Mouse (Mus musculus) kidney, postnatal 0 days (tissue): ENCODE data around the gene Fcgrt. TPM values are rescaled to one million over a fixed set of nuclear protein-coding genes. Genes with fewer than 3 reads are reported as not detected.

Experiments used
- ATAC-seq: fragments of 200-750 bp; cut with Nextera tagmentation; replicated peaks from 2 replicates; pipeline ENCODE4 v1.8.0; 2017; ENCODE audit warnings: low read depth, moderate number of reproducible peaks, moderate TSS enrichment, moderate library complexity; ENCODE audit not compliant: low FRiP score
- DNase-seq: peaks from one replicate; pipeline ENCODE4 v3.0.0-alpha.2; 2016; ENCODE audit warnings: low spot score
- H3K27ac ChIP-seq: fragments of 300-500 bp; sonication (generic); 2 replicates; pipeline ENCODE4 v1.5.1; 2014; ENCODE audit warnings: mild to moderate bottlenecking
- H3K27me3 ChIP-seq: fragments of 300-500 bp; sonication (generic); 2 replicates; pipeline ENCODE4 v1.6.1; 2014; ENCODE audit warnings: low read length, mixed read lengths; ENCODE audit not compliant: insufficient read depth
- H3K36me3 ChIP-seq: fragments of 300-500 bp; sonication (generic); 2 replicates; pipeline ENCODE4 v1.6.1; 2014; ENCODE audit warnings: low read length, mixed read lengths; ENCODE audit not compliant: insufficient read depth
- H3K4me1 ChIP-seq: fragments of 300-500 bp; sonication (generic); replicated peaks from 2 replicates; pipeline ENCODE4 v1.6.1; 2014; ENCODE audit warnings: antibody characterized with exemption, low read length, mixed read lengths; ENCODE audit not compliant: insufficient read depth
- H3K4me2 ChIP-seq: fragments of 300-500 bp; sonication (generic); 2 replicates; pipeline ENCODE4 v1.6.1; 2014; ENCODE audit warnings: mild to moderate bottlenecking, low read length, moderate library complexity, mixed read lengths
- H3K4me3 ChIP-seq: fragments of 300-500 bp; sonication (generic); replicated peaks from 2 replicates; pipeline ENCODE4 v1.5.1; 2014; ENCODE audit warnings: low read depth, low read length
- H3K9ac ChIP-seq: fragments of 300-500 bp; sonication (generic); 2 replicates; pipeline ENCODE4 v1.6.1; 2014; ENCODE audit warnings: low read depth, low read length
- H3K9me3 ChIP-seq: fragments of 300-500 bp; sonication (generic); replicated peaks from 2 replicates; pipeline ENCODE4 v1.6.1; 2016; ENCODE audit warnings: low read length, inconsistent platforms, mixed read lengths
- CTCF ChIP-seq: IDR thresholded peaks from 2 replicates; pipeline ENCODE4 v1.5.1; 2016; ENCODE audit warnings: antibody characterized with exemption, low read depth, mild to moderate bottlenecking, moderate library complexity
- WGBS: fragments of 180-500 bp; shearing (Covaris S2); extraction: QIAGEN DNeasy Blood & Tissue Kit; methylation state at CpG from one replicate; pipeline ENCODE4 v1.1.7; 2014; 5-methylcytosine and 5-hydroxymethylcytosine counted together
- polyA plus RNA-seq: library from polyadenylated mRNA; unstranded; fragments of >200 nt; fragmentation: Nextera tagmentation; extraction: Ambion mirVana; gene quantifications from 2 replicates; pipeline ENCODE4 v1.2.1, GENCODE M21; 2015

Fcgrt gene
- polyA plus RNA-seq, 1 experiment from 2014 or later: 145 TPM

DNA sequence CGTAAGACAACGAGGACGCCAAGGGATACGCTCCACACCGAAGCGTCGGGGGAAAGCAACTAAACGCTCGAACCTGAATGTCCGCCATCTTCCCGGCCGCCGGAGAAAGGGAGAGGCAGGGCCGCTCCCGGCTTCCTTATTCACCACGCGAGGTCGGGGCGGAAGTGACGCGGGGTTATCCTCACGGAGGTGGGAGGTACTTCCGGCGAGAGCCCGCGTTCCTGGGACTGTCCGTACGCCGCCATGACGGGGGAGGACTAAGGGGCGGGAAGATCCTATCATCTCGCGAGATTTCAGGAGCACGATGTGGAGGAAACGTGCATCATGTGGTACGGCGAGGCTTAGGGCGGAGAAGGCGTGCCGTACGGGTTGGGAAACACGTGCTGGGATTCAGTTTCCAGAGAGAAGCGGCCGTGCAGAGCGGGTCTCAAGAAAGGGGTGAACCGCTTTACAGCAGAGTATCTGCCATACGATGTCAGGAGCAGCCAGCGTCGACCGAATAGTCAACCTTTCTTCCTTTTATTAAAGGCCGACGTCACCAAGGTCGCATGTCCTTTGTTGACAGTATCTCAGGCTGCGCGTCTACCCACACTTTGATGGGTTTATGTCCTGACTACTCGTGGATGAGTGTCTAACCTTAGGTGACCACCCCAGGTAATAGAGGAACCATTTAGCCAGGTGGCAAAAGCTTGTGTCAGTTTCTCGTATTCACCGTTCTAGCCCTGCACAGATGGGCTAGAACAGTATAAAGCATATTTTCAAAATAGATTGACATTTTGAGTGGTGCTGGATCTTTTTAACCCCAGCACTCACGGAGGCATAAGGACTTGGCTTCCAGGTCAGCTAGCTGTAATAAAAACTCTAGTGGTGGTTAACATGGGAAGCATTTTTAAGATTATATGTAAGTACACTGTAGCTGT, 20.8 kb upstream of the Fcgrt start, which contains the start of gene Rps11:
Gene Rps11 (minus strand): TSS at position 216 of the 920 bp plus-strand sequence.
- WGBS: under 1% methylated on average over 59 of the region's 59 CpGs
- no peaks in the 10 kb centered on the region for H3K27me3 ChIP-seq
- H3K36me3 ChIP-seq: peaks cover 56% of the 10 kb centered on the region
- peaks cover 36% of the 10 kb centered on the region; the same call in 1 of the 2 replicates for H3K4me1 ChIP-seq
- DNase-seq: peak; percentile 99
- peak within 1 kb of the TSS; percentile 95 for H3K4me2 ChIP-seq
- H3K27ac ChIP-seq: peak within 1 kb of the TSS; percentile 93
- H3K9me3 ChIP-seq: no peaks in the 10 kb centered on the region
- ATAC-seq: peak; percentile 84
- peak within 1 kb of the TSS; percentile 94 for H3K4me3 ChIP-seq
- H3K9ac ChIP-seq: peak within 1 kb of the TSS; percentile 97
- no peak for TF ChIP-seq CTCF

DNA sequence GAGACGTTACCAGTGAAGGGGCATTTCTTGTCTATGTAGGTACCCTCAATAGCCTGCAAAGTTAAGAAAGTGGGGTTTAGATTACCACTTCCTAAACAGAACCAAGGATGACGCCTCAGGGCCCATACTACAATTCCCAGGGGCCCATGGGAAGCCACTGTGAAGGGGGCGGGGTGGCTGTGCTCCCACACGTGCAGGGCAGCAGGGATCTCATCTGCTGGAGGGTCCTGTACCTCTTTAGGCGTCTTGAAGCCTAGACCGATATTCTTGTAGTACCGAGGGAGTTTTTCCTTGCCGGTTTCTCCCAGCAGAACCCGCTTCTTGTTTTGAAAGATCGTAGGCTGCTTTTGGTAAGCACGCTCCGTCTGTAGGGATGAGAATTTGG, 19.5 kb upstream of the Fcgrt start:
- H3K9ac ChIP-seq: peak overlapping the region; percentile 97
- H3K9me3 ChIP-seq: no peaks in the 10 kb centered on the region
- TF ChIP-seq CTCF: no peak
- peak overlapping the region; percentile 94 for H3K4me3 ChIP-seq
- peaks cover 60% of the 10 kb centered on the region for H3K36me3 ChIP-seq
- ATAC-seq: no peak
- peak overlapping the region; percentile 95 for H3K4me2 ChIP-seq
- H3K27ac ChIP-seq: no peak overlapping the region; the same call in 1 of the 2 replicates
- 14% methylated on average over 12 of the region's 12 CpGs for WGBS
- peak; percentile 58 for DNase-seq
- no peaks in the 10 kb centered on the region for H3K27me3 ChIP-seq
- H3K4me1 ChIP-seq: peaks cover 31% of the 10 kb centered on the region; the same call in 1 of the 2 replicates

DNA sequence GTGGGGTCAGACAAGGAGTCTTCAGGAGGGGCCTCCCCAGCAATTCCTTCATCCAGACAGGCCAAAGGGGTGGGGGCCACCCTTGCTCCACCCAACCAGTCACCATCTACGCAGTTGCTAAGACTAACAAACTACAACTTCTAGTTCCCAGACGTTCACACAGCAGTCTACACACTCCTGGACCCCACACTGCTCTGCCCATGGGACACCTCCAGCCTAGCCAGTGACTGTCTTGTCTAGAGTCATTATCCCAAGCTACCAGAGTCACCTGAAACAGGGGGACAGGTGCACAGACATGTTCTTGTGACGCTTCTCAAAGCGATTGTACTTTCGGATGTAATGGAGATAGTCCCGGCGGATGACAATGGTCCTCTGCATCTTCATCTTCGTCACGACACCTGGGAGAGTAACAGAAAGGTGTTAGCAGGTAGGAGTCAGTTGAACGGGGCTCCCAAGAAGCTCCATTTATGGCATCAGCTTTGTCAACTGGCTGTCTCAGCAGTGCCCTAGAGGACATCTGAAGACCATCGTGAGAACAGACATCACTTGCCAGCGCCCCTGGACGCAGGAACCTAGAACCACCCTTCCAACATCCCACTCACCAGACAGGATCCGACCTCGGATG, 19.0 kb upstream of the Fcgrt start:
- 76% methylated on average over 15 of the region's 15 CpGs for WGBS
- no peak overlapping the region for H3K27ac ChIP-seq
- ATAC-seq (no peak), DNase-seq (no peak)
- H3K36me3 ChIP-seq: peaks cover 60% of the 10 kb centered on the region
- H3K4me3 ChIP-seq: peak overlapping the region; percentile 94; the same call in 1 of the 2 replicates
- H3K4me1 ChIP-seq: peaks cover 31% of the 10 kb centered on the region; the same call in 1 of the 2 replicates
- peak overlapping the region; percentile 95 for H3K4me2 ChIP-seq
- no peak for TF ChIP-seq CTCF
- no peaks in the 10 kb centered on the region for H3K9me3 ChIP-seq
- peak overlapping the region; percentile 97; the same call in 1 of the 2 replicates for H3K9ac ChIP-seq
- H3K27me3 ChIP-seq: no peaks in the 10 kb centered on the region

DNA sequence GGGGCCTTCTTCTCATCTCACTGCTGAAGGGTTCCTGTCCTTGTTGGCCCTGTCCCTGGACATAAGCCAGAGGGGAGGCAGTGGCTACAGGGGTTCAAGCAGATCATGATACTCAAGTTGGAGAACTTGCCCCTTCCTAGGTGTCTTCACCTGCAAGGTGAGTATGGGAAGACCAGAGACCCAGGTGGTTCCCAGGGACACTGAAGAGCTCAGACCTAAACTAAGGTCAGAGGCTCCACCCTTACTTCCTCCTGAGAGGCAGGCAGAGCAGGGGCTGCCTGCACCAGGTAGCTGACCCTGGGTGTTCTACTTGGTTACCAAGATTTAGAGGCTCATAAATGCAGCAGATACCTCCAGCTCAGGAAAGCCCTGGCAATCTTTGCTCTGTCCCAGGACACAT, 18.3 kb upstream of the Fcgrt start:
- H3K9me3 ChIP-seq: no peaks in the 10 kb centered on the region
- H3K27ac ChIP-seq: no peak overlapping the region
- peaks cover 24% of the 10 kb centered on the region; the same call in 1 of the 2 replicates for H3K4me1 ChIP-seq
- DNase-seq (no peak), ATAC-seq (no peak)
- H3K27me3 ChIP-seq: no peaks in the 10 kb centered on the region
- H3K4me3 ChIP-seq: no peak overlapping the region
- peak overlapping the region; percentile 7; the same call in 1 of the 2 replicates for H3K4me2 ChIP-seq
- H3K9ac ChIP-seq: peak overlapping the region; percentile 24; the same call in 1 of the 2 replicates
- H3K36me3 ChIP-seq: peaks cover 60% of the 10 kb centered on the region
- TF ChIP-seq CTCF: no peak

DNA sequence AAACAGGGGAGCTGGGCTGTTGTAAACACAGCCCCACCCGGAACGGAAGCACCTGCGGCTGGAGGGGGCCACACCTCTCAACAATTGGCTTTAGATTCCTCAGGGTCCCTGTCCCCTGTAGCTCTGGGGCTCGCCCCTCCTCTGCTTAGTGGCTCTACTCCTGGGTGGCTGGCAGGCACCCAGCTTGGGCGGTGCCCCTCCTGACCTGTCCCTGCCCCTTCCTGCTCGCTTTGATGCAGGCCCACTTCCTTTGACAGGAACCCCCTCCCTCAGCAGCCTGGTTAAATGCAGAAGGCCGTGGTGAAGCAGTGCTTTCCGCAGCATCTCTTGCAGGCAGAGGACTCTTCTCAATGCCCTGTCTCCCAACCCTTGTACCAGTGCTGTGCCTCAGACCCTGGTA, 17.8 kb upstream of the Fcgrt start:
- 55% methylated on average over 8 of the region's 8 CpGs for WGBS
- H3K36me3 ChIP-seq: peaks cover 55% of the 10 kb centered on the region
- no peak for DNase-seq
- TF ChIP-seq CTCF: no peak
- no peak for ATAC-seq
- no peaks in the 10 kb centered on the region for H3K9me3 ChIP-seq
- H3K9ac ChIP-seq: peak overlapping the region; percentile 24; the same call in 1 of the 2 replicates
- no peaks in the 10 kb centered on the region for H3K27me3 ChIP-seq
- H3K4me3 ChIP-seq: no peak overlapping the region
- H3K4me1 ChIP-seq: peaks cover 18% of the 10 kb centered on the region; the same call in 1 of the 2 replicates
- H3K4me2 ChIP-seq: peak overlapping the region; percentile 7; the same call in 1 of the 2 replicates
- no peak overlapping the region for H3K27ac ChIP-seq
